Mouse (Mus musculus) megakaryocyte, embryonic 14.5 days (primary cell): ENCODE measurements around the gene Kcnj6.

ENCODE experiments used
- FLI1 ChIP-seq: IDR thresholded peaks from 2 replicates; pipeline ENCODE4 v1.6.1; 2012; ENCODE audit warnings: low read length, inconsistent platforms, mixed read lengths
- GATA1 ChIP-seq: IDR thresholded peaks from 3 replicates; pipeline ENCODE4 v1.6.1; 2012; ENCODE audit warnings: mixed read lengths, low read length, inconsistent platforms, borderline replicate concordance

DNA sequence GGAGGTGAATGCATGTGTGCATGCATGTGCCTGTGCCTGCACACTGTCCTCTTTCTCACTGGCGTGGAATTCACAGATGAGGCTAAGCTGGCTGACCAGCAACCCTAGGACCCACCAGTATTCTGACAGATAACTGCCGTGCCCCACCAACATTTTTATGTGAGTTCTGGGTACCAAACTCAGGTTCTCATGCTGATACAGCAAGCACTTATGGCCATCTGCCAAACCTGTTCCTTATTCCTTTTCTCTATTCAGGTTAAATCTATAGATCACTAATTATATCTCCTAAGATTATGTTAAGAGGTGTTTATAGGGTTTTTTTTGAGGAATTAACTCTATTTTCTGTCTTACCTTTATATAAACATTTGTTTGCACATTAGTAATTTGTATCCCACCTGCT lies 29.0 kb downstream of the Kcnj6 start:
- TF ChIP-seq GATA1 (no peak), FLI1 (no peak)
